Mouse (Mus musculus) forebrain, embryonic 11.5 days (tissue): Measurements from ENCODE around the gene Olfr1106. TPM values are rescaled to one million over a fixed set of nuclear protein-coding genes. Genes with fewer than 3 reads are reported as not detected.

Experiments used
- ATAC-seq: fragments of 200-750 bp; cut with Nextera tagmentation; replicated peaks from 2 replicates; pipeline ENCODE4 v1.8.0; 2017; ENCODE audit warnings: moderate TSS enrichment; ENCODE audit not compliant: low FRiP score
- DNase-seq: peaks from one replicate; pipeline ENCODE4 v3.0.0-alpha.2; 2017; ENCODE audit warnings: low spot score
- H3K27ac ChIP-seq: fragments of 300-500 bp; sonication (generic); 2 replicates; pipeline ENCODE4 v1.5.1; 2014; ENCODE audit warnings: low read depth, low read length
- H3K27me3 ChIP-seq: fragments of 300-500 bp; sonication (generic); 2 replicates; pipeline ENCODE4 v1.6.1; 2014; ENCODE audit warnings: mild to moderate bottlenecking, low read length, mixed read lengths; ENCODE audit not compliant: control insufficient read depth, insufficient read depth
- H3K36me3 ChIP-seq: fragments of 300-500 bp; sonication (generic); 2 replicates; pipeline ENCODE4 v1.6.1; 2014; ENCODE audit warnings: mild to moderate bottlenecking, low read length, moderate library complexity, mixed read lengths; ENCODE audit not compliant: control insufficient read depth, insufficient read depth
- H3K4me1 ChIP-seq: fragments of 300-500 bp; sonication (generic); replicated peaks from 2 replicates; pipeline ENCODE4 v1.6.1; 2014; ENCODE audit warnings: low read length, mixed read lengths; ENCODE audit not compliant: control insufficient read depth, insufficient read depth
- H3K4me2 ChIP-seq: fragments of 300-500 bp; sonication (generic); 2 replicates; pipeline ENCODE4 v1.6.1; 2014; ENCODE audit warnings: low read depth, mild to moderate bottlenecking, low read length, moderate library complexity, mixed read lengths; ENCODE audit not compliant: severe bottlenecking
- H3K4me3 ChIP-seq: fragments of 300-500 bp; sonication (generic); 2 replicates; pipeline ENCODE4 v1.5.1; 2014; ENCODE audit warnings: low read depth, low read length
- H3K9ac ChIP-seq: fragments of 300-500 bp; sonication (generic); 2 replicates; pipeline ENCODE4 v1.6.1; 2014; ENCODE audit warnings: low read length
- H3K9me3 ChIP-seq: fragments of 300-500 bp; sonication (generic); 2 replicates; pipeline ENCODE4 v1.6.1; 2016; ENCODE audit warnings: low read length, mixed read lengths; ENCODE audit not compliant: control insufficient read depth
- WGBS: fragments of 180-500 bp; shearing (Covaris S2); extraction: QIAGEN DNeasy Blood & Tissue Kit; methylation state at CpG from one replicate; pipeline ENCODE4 v1.1.7; 2014; 5-methylcytosine and 5-hydroxymethylcytosine counted together
- polyA plus RNA-seq: library from polyadenylated mRNA; unstranded; fragments of >200 nt; fragmentation: Nextera tagmentation; extraction: Ambion mirVana; gene quantifications from 2 replicates; pipeline ENCODE4 v1.2.1, GENCODE M21; 2014

Gene Olfr1106
- not detected in 2 replicates for polyA plus RNA-seq

- WGBS = 85% methylated on average over 1 of the region's 1 CpGs
- Histone ChIP-seq H3K9me3 (no peaks in the 10 kb centered on the region), H3K4me1 (no peaks in the 10 kb centered on the region), H3K27ac (no peak within 1 kb of the TSS), H3K4me2 (no peak within 1 kb of the TSS), H3K4me3 (no peak within 1 kb of the TSS), H3K27me3 (no peaks in the 10 kb centered on the region), H3K9ac (no peak within 1 kb of the TSS), H3K36me3 (no peaks in the 10 kb centered on the region)
- ATAC-seq = no peak
- no peak for DNase-seq
Observed at GRCm38 (mm10) chr2:87052173-87052572, at the start of gene Olfr1106. Gene Olfr1106, minus strand, starts transcription at chr2:87052273.

DNA sequence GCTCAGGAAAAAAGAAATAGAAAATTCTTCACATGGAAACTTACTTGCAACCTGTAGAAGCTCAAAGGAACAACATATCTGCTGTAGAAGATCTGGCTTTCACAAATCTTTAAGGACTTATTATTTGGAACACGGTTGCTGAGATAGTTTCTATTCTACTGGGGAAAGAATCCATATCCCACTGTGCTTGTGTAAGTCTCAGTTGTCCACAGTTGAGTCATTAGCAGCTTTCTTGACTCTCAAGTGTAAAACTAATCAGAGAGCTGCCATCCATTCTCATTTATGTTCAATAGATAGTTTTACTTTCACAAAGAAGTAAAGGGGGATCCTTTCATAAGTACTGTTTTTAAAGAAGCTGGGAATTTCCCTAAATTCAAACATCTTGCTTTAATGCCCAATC is 43.8 kb upstream of the Olfr1106 start, which contains the start of gene Olfr1109:
Gene Olfr1109, minus strand, starts transcription at position 101 of the 400 bp plus-strand sequence.
- 40% methylated on average over 1 of the region's 1 CpGs for WGBS
- no peak within 1 kb of the TSS for H3K4me3 ChIP-seq
- H3K9me3 ChIP-seq = no peaks in the 10 kb centered on the region
- H3K36me3 ChIP-seq = no peaks in the 10 kb centered on the region
- no peak within 1 kb of the TSS for H3K27ac ChIP-seq
- H3K4me2 ChIP-seq = no peak within 1 kb of the TSS
- no peak for DNase-seq
- no peak within 1 kb of the TSS for H3K9ac ChIP-seq
- no peak for ATAC-seq
- H3K27me3 ChIP-seq = no peaks in the 10 kb centered on the region
- H3K4me1 ChIP-seq = no peaks in the 10 kb centered on the region

GRCm38 (mm10) chr2:87075717-87076116 is 23.6 kb upstream of the Olfr1106 start, which contains the start of gene Olfr1107:
Gene Olfr1107, minus strand, starts transcription at chr2:87075817.
- 89% methylated on average over 1 of the region's 1 CpGs for WGBS
- Histone ChIP-seq H3K4me2 (no peak within 1 kb of the TSS), H3K27me3 (no peaks in the 10 kb centered on the region), H3K36me3 (no peaks in the 10 kb centered on the region), H3K4me3 (no peak within 1 kb of the TSS), H3K4me1 (no peaks in the 10 kb centered on the region), H3K27ac (no peak within 1 kb of the TSS), H3K9me3 (no peaks in the 10 kb centered on the region), H3K9ac (no peak within 1 kb of the TSS)
- no peak for DNase-seq
- no peak for ATAC-seq

DNA sequence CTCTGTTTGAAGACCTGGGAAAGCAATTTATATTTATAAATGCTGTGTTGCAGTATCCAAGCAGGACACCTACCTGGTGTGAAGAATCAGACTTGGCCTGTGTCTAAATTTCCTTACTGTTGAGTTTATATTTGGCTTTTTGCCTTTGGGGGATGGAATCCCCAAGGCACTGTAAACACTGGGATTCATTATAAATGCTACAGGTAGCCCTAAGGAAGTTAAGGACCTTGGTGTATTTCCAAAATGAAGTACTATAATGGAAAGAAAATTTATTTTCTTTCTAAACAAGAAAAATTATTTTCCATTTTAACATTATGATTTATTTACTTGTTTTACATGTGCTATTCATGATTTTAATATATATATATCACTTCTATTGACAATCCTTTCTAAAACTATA is 15.6 kb downstream of the Olfr1106 start, which contains the start of gene Olfr1105:
Gene Olfr1105, minus strand, starts transcription at position 101 of the 400 bp plus-strand sequence.
- Histone ChIP-seq H3K4me2 (no peak within 1 kb of the TSS), H3K27ac (no peak within 1 kb of the TSS), H3K27me3 (no peaks in the 10 kb centered on the region), H3K36me3 (no peaks in the 10 kb centered on the region), H3K9ac (no peak within 1 kb of the TSS), H3K9me3 (no peaks in the 10 kb centered on the region), H3K4me3 (no peak within 1 kb of the TSS), H3K4me1 (no peaks in the 10 kb centered on the region)
- DNase-seq = no peak
- ATAC-seq = no peak

DNA sequence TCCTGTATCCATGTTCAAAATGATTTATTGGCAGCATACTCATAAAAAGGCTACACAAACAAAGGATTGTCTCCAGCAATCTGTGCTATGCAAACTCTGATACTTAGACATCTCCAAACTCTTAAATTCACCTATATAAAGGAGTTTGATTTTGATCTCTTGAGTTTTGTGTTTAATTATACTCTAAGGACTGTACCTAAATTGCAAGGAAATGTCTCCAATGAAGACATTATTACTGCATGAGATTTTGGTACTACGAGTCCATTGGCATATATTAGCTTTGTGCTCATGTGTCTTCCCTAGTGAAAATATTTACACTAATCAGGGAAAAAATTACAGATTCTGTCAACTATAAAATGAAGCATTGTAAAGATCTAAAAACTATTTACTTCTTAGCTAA is 25.1 kb downstream of the Olfr1106 start, which contains the start of gene Olfr1104:
Gene Olfr1104, minus strand, starts transcription at position 101 of the 400 bp plus-strand sequence.
- Histone ChIP-seq H3K4me2 (no peak within 1 kb of the TSS), H3K36me3 (no peaks in the 10 kb centered on the region), H3K4me3 (no peak within 1 kb of the TSS), H3K4me1 (no peaks in the 10 kb centered on the region), H3K27ac (no peak within 1 kb of the TSS), H3K9me3 (no peaks in the 10 kb centered on the region), H3K9ac (no peak within 1 kb of the TSS), H3K27me3 (no peaks in the 10 kb centered on the region)
- no peak for DNase-seq
- WGBS = 84% methylated on average over 1 of the region's 1 CpGs
- no peak for ATAC-seq

GRCm38 (mm10) chr2:86998098-86998497 is 54.0 kb downstream of the Olfr1106 start, which contains the start of gene Olfr1102:
Gene Olfr1102, plus strand, starts transcription at chr2:86998398.
- no peaks in the 10 kb centered on the region for H3K27me3 ChIP-seq
- no peaks in the 10 kb centered on the region for H3K9me3 ChIP-seq
- ATAC-seq = no peak
- H3K4me3 ChIP-seq = no peak within 1 kb of the TSS
- no peak within 1 kb of the TSS for H3K27ac ChIP-seq
- no peaks in the 10 kb centered on the region for H3K36me3 ChIP-seq
- H3K4me1 ChIP-seq = no peaks in the 10 kb centered on the region
- H3K9ac ChIP-seq = no peak within 1 kb of the TSS
- no peak for DNase-seq
- no peak within 1 kb of the TSS for H3K4me2 ChIP-seq

Other genes with a start within 250 kb of the Olfr1106 start
- gene Olfr141, start 242.3 kb downstream of the Olfr1106 start, polyA plus RNA-seq = not detected in 2 replicates
- not detected in 2 replicates for gene Olfr1094, start 227.6 kb downstream of the Olfr1106 start, polyA plus RNA-seq
- not detected in 2 replicates for gene Olfr1095, start 200.6 kb downstream of the Olfr1106 start, polyA plus RNA-seq
- not detected in 2 replicates for gene Gm13723, start 177.5 kb downstream of the Olfr1106 start, polyA plus RNA-seq
- not detected in 2 replicates for gene Olfr1097, start 160.1 kb downstream of the Olfr1106 start, polyA plus RNA-seq
- not detected in 2 replicates for gene Olfr1098, start 127.7 kb downstream of the Olfr1106 start, polyA plus RNA-seq
- not detected in 2 replicates for gene Olfr1099, start 91.6 kb downstream of the Olfr1106 start, polyA plus RNA-seq
- not detected in 2 replicates for gene Olfr1100, start 72.3 kb downstream of the Olfr1106 start, polyA plus RNA-seq
- not detected in 2 replicates for gene Olfr1101, start 61.1 kb downstream of the Olfr1106 start, polyA plus RNA-seq
- not detected in 2 replicates for gene Olfr1102, start 53.9 kb downstream of the Olfr1106 start, polyA plus RNA-seq
- not detected in 2 replicates for gene Olfr1104, start 25.2 kb downstream of the Olfr1106 start, polyA plus RNA-seq
- not detected in 2 replicates for gene Olfr1105, start 15.7 kb downstream of the Olfr1106 start, polyA plus RNA-seq
- not detected in 2 replicates for gene Olfr1107, start 23.5 kb upstream of the Olfr1106 start, polyA plus RNA-seq
- not detected in 2 replicates for gene Olfr1109, start 43.7 kb upstream of the Olfr1106 start, polyA plus RNA-seq
- not detected in 2 replicates for gene Olfr259, start 62.3 kb upstream of the Olfr1106 start, polyA plus RNA-seq
- not detected in 2 replicates for gene Olfr1110, start 88.0 kb upstream of the Olfr1106 start, polyA plus RNA-seq
- not detected in 2 replicates for gene Olfr1111, start 100.4 kb upstream of the Olfr1106 start, polyA plus RNA-seq
- not detected in 2 replicates for gene Olfr1112, start 135.5 kb upstream of the Olfr1106 start, polyA plus RNA-seq
- gene Olfr1113, start 156.7 kb upstream of the Olfr1106 start, polyA plus RNA-seq = not detected in 2 replicates
- not detected in 2 replicates for gene Olfr1115, start 195.7 kb upstream of the Olfr1106 start, polyA plus RNA-seq
- gene Olfr1116, start 215.3 kb upstream of the Olfr1106 start, polyA plus RNA-seq = not detected in 2 replicates